Mouse (Mus musculus): Measurements from ENCODE around the gene Nlgn2.

The Nlgn2 gene

DNA sequence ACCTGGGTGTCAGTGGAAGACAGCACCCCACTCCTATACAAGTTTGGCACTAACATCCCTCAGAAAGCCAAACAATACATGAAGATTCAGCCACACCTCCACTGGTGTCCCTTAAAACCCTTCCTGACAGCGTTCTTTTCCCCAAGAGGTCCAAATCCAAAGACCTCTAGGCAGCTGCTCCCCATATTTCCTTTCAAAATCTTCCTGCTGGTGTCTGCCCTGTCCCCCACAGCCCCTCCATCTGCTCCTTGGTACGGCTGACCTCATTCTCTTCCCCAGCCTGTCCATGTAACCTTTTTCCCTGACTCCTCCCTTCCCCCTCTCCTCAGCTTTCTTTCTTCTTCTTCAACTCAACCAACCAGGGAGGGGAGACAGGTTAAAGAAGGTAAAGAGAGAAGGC is 14.1 kb downstream of the Nlgn2 start:
- no peak for DNase-seq (ENCODE audit: low spot score in 2 of 2)

DNA sequence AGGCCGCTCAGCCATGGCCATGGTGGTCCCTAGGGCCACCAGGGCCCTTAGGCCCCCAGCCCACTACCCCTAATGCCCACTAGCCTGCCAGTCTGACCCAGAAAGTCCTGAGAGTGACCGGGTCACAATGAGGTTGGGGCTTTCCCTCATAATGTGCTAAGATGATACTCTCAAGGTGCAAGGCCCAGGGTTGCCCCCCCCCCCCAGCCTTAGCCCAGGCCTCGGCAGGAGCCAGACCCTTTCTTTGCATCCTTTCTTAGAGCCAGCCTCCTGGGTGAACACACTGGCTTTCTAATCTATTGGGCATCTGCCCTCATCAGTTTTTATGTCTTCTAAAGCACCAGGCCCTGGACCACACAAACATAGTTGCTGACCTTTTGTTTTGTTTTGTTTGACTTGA is 15.5 kb downstream of the Nlgn2 start, which contains the start of gene Spem1:
Gene Spem1 (minus strand): TSS at position 101 of the 400 bp plus-strand sequence.
- no peak for DNase-seq (ENCODE audit: low spot score in 2 of 2)

DNA sequence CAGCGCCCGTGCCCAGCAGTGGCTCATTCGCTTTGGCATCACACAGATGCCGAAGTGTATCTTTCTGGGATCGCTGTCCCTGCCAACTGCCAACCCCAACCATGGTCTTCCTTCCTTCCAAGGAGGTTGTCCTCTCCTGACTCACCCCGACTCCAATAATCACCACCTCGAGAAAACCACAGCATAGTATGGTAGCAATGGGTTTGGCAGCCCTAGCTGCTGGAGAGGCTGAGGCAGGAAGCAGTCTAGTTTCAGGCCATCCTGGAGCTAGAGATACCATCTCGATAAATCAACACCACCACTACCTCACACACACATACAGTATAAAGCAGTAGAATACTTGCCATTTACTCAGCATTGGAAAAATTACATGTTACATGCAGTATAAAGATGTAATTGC is 18.7 kb downstream of the Nlgn2 start:
- DNase-seq (ENCODE audit: low spot score in 2 of 2), result no peak

- no peak for DNase-seq (ENCODE audit: low spot score in 2 of 2)
Observed at GRCm38 (mm10) chr11:69818365-69818764, 19.2 kb downstream of the Nlgn2 start, which contains the start of gene Spem2. Gene Spem2, minus strand, starts transcription at chr11:69818465.

DNA sequence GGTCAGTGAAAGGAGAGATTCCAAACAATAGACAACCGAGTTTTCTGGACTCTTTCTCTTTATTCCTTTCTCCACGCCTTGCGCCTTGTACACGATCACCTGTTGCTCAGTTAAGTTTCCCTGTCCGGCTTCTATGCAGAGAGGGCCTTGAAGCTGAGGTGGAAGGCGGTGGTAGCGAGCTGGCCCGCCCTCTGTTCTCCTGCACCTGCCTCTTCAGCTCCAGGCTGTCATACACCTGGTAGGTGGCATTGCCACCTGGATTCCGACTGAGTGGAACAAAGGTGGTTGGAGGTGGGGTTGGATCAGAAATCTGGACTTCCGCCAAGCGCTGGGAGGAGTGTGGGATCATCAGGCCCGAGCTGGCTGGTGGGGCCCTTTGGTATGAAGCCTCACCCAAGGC is 21.1 kb downstream of the Nlgn2 start:
- no peak for DNase-seq (ENCODE audit: low spot score in 2 of 2)

DNA sequence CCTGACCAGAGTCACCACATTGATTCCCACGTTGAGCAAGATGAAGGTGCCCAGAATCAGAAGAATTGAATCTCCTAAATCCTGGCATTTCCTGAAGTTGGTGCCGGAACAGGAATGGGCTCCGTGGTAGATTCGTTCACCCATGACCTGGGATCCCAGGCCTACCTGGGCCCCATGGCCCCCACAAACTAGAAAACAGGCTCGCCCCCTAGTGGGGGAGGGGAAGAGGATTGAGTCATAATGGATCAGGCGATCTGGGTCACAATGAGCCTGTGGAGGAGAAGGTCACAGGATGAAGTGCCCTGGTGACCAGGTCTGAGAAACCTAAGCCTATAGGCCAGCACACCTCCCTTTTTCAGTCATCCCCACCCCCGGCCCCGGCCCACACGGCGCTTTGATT is 22.4 kb downstream of the Nlgn2 start, which contains the start of gene Gm39566:
Gene Gm39566 (minus strand): TSS at position 144 of the 400 bp plus-strand sequence.
- no peak for DNase-seq (ENCODE audit: low spot score in 2 of 2)

DNA sequence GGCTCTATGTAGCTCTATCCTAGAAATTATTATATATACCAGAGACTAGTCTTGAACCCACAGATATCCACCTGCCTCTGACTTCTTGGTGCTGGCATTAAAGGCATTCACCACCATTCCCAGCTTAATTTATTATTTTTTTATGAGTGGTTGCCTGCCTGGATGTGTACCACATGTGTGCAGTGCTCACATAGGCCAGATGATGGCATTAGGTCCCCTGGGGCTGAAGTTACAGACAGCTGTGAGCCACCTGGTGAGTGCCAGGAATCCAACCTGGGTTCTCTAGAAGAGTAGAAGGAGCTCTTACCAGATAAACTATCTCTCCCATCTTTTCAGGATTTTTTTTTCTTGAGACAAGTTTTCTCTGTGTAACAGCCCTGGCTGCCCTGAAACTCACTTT is 27.3 kb downstream of the Nlgn2 start:
- no peak for DNase-seq (ENCODE audit: low spot score in 2 of 2)

DNA sequence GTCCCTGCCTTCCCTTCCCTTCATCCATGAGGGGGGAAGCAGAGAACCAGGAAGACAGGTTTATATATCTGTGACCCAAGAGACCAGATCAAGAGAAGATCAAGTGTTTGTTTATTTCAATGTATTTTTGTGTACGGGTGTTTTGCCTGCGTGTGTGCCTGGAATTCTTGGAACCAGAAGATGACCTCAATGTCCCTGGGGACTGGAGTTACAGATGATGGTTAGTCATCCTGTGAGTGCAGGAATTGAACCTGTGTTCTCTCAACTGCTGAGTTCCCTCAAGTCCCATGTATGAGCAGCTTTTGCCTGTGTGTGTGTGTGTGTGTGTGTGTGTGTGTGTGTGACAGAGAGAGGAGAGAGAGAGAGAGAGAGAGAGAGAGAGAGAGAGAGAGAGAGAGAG is 29.9 kb downstream of the Nlgn2 start:
- no peak for DNase-seq (ENCODE audit: low spot score in 2 of 2)

DNA sequence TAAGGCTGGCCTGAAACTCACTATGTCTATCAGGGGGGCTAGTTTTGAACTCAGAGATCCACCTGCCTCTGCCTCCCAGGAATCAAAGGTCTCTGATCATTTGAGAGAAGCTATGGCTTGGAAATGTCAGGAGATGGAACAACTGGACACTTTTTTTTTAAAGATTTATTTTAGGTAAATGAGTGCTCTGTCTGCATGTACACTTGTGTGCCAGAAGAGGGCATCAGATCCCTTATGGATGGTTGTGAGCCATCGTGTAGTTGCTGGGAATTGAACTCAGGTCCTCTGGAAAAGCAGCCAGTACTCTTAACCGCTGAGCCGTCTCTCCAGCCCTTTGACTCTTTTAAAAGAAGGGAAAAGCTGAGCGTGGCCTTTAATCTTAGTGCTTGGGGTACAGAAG is 31.2 kb downstream of the Nlgn2 start:
- no peak for DNase-seq (ENCODE audit: low spot score in 2 of 2)

GRCm38 (mm10) chr11:69804972-69805909 is 32.3 kb downstream of the Nlgn2 start, which contains the start of gene Tmem102:
Gene Tmem102, minus strand, starts transcription at chr11:69805624.
- peak; percentile 57 to 59 for DNase-seq (ENCODE audit: low spot score in 2 of 2)

- DNase-seq (ENCODE audit: low spot score in 2 of 2), result peak in 1 of 2 experiments; percentile 19
Observed at GRCm38 (mm10) chr11:69804652-69804940, 33.0 kb downstream of the Nlgn2 start.

- DNase-seq (ENCODE audit: low spot score in 2 of 2), result peak; percentile 62 to 80
Observed at GRCm38 (mm10) chr11:69803786-69804651, 33.6 kb downstream of the Nlgn2 start.

- DNase-seq (ENCODE audit: low spot score in 2 of 2), result no peak
Observed at GRCm38 (mm10) chr11:69803328-69803727, 34.3 kb downstream of the Nlgn2 start.

DNA sequence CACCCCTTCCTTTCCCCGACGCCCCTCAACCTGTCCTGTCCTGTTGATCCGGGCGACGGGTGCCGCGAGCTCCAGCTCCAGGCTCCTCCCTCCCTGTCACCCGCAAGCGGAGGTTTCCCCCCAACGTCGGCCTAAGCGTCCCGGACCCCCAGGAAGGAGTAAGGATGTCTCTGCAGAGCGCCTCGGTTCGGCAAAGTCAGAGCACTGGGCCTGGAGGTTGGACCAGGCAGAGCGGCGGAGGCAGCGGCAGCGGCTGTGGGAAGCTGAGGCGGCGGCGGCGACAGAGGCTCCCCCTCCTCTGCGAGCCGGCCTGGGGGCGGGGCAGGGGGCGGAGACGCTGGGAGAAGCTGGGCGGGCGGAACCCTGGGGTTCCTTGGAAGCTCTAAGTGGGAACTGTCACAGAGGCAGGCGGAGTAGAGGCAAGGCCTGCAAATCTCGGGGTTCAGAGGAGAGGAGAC is 34.9 kb downstream of the Nlgn2 start:
- peak; percentile 76 to 88 for DNase-seq (ENCODE audit: low spot score in 2 of 2)

DNA sequence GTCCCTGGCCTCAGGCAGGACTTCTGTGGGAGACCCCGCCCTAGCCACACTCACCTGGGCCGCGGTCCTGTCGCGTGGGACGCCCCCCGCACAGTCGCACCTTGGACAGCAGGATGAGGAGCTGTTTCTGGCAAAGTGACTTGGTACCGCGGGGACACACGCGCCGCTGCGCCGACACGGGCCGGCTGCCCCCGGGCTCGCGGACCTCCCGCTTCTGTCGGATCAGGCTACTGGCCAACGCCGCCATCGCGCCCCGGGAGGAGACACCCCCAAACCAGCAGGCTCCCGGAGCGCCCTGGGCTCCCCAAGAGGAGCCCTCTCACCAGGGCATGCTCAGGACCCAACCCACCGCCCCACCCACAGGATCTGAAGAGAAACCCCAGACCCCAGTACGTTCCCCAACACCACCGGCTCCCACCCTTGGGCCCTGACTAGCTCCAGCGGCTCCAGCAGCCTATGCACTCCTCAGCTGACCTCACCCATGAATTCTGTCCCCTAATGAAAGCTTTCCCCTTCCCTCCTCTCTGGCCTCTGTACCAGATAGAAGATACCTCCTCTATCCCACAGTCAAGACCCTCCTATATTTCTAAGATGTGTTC is 36.1 kb downstream of the Nlgn2 start, which contains the start of gene Fgf11:
Gene Fgf11 (minus strand): TSS at position 479 of the 599 bp plus-strand sequence.
- no peak for DNase-seq (ENCODE audit: low spot score in 2 of 2)

DNA sequence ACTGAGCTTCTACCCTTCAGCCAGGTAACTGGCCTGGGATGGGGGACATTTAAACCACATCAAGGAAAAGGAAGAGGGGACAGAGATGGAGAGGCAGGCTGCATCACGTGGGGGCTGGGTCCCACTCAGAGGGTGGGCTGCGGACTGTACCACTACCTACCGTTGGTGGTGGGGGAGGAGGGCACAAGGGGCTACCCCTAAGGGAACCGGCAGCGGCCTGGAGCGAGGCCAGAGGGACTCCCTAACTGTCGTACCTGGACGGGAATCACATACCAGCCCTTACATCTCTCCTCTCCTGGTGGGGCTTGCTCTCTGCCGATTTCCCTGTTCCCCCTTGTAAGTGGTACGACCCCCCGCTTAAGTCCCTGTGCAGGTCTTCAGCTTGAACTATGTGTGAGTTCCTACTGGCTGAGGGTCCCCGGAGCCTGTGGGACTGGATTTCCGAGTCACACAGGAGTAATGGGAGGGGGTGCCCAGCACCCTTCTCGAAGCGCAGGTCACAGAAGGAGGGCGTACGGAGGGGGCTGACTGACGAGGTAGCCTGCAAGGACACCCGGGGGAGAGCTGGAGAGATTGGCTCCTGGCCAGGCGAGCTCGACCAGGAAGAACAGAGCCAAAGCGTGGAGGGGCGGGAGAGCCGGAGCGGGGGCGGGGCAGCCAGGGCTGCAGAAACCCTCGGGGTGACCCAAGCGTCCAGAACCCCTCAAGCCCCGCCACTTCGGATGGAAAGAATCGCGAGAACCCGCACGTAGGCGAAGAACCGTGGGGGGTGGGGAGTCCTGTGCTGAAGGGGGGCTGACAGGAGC is 37.0 kb downstream of the Nlgn2 start:
- DNase-seq (ENCODE audit: low spot score in 2 of 2), result no peak

DNA sequence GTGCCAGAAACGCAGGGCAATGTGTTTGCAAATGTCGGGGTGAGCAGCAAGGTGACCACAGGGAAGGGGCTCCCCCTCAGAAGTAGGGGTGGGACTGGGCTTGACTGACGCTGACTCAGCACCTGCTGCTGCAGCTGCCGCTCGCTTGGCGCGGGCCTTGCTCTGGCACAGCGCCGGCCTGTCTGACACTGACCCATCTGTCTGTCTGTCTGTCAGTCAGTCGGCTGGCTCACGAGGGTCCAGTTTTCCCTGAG is 37.5 kb downstream of the Nlgn2 start:
- DNase-seq (ENCODE audit: low spot score in 2 of 2), result no peak

- DNase-seq (ENCODE audit: low spot score in 2 of 2), result no peak
Observed at GRCm38 (mm10) chr11:69799394-69800137, 38.0 kb downstream of the Nlgn2 start.

- DNase-seq (ENCODE audit: low spot score in 2 of 2), result no peak
Observed at GRCm38 (mm10) chr11:69797924-69798323, 39.7 kb downstream of the Nlgn2 start.

GRCm38 (mm10) chr11:69795983-69796435 is 41.6 kb downstream of the Nlgn2 start:
- DNase-seq (ENCODE audit: low spot score in 2 of 2), result no peak
